Mouse (Mus musculus): ENCODE results near the gene B230104I21Rik. TPM values are rescaled to one million over a fixed set of nuclear protein-coding genes. Genes with fewer than 3 reads are reported as not detected.

The B230104I21Rik gene
- polyA plus RNA-seq (2012): not detected in 2 replicates

DNA sequence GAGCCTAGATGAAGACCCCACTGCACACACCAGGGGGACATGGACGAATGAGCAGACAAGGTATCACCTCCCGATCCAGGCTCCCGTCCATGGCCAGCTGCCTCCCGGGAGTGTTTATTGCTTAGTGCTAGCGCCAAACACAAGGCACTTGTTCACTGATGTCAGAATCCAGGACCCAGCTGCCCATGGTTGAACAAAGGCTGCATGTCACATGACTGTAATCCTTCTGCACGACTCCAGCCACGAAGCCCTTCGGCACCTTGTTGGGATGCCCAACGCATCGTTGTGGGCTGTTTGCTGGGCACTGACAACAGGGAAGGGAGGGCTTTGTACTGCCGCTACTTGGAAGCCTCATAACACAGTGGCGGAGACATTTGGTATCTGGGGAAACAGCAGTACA lies at the start of gene B230104I21Rik:
Gene B230104I21Rik, plus strand, starts transcription at position 367 of the 400 bp plus-strand sequence.
- no peak for TF ChIP-seq GATA1 (IDR thresholded peaks at IDR 0.05; ENCODE audit: low read length)

DNA sequence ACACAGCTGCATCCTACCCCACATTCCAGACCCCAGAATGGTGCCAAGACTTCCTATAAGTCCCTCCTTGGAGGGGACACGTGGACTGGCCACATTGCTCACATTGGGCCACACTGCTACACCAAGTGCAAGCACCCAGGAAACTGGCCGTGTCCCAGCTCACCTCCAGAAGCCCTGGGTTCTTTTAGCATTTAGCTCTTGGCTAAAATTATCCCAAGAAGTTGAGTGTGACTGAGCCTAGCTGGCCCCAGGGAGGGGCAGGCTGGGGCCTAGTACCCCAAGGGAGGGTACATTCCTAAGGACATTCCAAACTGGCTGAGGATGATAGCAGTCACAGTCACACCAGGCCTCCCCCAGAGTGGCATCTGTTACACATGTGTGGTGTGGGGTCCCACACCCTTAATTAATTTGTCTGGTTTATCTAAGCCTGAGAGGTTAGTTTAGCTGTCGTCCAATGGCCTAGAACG lies 42.2 kb upstream of the B230104I21Rik start:
- no peak for TF ChIP-seq GATA1 (IDR thresholded peaks at IDR 0.05; ENCODE audit: low read length)

DNA sequence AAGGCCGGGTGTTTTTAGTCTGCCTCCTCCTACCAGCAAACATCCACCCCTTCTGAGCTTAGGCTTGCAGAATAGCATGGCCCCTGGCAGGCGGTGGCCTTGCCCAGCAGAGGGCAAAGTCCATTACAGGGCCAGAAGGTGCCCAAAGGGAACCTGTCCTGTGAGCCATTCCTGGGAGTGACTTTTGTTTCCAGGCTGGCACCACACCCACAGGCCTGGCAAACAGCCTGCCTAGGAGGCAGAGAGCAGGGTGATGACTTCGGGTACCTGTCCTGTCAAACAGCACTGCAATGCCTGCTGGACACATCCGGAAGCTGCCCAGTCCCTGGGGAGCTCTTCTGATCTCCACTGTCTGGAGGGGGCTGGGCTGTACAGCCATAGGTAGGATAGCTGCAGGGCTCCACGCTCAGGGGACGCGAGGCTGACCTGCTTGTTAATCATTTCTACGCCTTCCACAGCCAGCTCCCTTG lies 41.6 kb upstream of the B230104I21Rik start:
- TF ChIP-seq GATA1 (IDR thresholded peaks at IDR 0.05; ENCODE audit: low read length): no peak

DNA sequence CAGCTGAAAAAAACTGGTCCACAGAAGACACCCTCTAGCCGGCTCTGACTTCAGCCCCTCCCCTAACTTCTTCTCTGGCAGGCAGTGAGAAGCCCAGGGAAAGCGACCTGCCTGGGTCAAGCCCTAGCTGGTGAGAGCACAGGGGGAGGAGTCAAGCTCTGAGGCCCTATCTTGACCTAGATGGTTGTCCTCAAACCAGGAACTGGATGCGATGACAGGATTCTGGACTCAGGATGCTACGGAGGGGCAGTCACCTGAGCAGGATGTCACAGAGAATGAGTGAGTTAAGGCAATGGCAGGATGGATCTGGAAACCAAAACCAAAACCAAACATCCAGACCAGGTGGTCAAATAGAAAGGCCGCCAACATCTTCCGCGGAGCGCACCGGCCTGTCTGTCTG lies 38.2 kb upstream of the B230104I21Rik start:
- no peak for TF ChIP-seq GATA1 (IDR thresholded peaks at IDR 0.05; ENCODE audit: low read length)

DNA sequence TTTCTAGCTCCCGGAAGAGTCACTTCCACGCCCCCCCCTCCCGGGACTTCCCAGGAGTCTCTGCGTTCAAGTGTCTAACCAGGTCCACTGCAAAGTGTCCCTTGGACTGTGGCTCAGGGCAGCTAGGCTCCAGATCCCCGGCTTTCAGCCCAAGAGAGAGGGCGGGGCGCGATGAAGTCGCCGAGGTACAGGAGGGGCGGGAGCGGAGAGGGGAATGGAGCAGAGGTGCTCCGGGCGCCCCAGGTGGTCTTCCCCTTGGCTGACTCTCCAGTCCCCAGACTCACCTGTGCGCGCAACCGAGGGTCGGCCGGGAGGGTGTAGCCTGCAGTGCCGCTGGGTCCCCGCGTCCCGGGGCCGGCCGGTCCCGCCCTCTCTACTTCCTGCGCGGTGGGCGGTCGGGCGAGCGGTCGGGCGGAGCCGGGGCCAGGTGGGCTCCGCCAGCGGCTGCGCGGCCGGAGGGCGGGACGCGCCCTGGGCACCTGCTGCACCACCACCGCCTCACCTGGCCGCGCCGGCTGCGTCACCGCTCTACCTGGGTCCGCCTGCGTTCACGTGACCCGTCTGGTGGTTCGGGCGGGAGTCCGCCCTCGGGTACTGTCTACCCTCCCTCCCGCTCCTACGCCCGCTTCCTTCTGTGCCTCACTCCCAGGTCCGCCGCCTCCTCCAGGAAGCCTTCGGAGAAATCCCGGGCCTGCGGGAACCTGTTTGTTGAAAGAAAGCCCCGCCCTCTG lies 36.2 kb upstream of the B230104I21Rik start:
- no peak for TF ChIP-seq GATA1 (IDR thresholded peaks at IDR 0.05; ENCODE audit: low read length)

DNA sequence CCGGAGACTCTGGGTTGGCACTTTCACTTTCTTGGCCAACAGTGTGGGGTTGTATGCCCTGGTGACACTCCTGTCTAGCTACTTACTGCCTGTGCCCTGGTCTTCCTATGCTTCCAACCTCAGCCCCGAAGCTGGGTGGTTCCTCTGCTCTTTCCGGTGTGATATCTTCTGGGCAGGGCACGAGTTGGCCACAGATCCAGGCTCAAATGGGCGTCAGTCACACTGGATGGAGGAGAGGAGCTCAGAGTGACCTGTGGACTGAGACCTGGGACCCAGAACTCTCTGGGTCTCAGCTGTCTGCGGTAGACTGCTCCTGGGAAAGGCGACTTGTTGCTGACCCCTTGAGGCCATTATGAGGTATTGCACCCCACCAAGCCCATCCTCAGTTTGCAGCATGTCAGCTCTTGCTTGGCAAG lies 34.5 kb upstream of the B230104I21Rik start, which contains the start of gene Arhgef16:
Gene Arhgef16, minus strand, starts transcription at position 211 of the 416 bp plus-strand sequence.
- no peak for TF ChIP-seq GATA1 (IDR thresholded peaks at IDR 0.05; ENCODE audit: low read length)

DNA sequence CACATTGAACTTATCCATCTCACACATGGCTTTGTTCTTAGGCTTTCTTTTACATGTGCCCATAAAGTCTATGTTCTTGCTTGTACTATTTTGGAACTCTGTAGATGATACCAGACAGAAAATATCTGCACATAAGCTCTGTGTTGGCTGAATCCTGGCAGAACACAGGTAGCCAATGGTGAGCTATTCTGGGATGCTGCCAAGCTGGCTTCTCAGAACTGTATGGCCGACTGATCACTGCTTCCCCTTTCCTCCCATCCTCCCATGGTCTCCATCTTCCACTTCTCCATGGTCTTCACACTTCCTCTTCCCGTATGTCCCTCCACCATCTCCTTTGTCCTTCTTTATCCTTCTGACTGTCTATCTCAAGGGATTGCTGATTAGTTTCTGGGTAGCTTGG lies 26.8 kb upstream of the B230104I21Rik start:
- no peak for TF ChIP-seq GATA1 (IDR thresholded peaks at IDR 0.05; ENCODE audit: low read length)

DNA sequence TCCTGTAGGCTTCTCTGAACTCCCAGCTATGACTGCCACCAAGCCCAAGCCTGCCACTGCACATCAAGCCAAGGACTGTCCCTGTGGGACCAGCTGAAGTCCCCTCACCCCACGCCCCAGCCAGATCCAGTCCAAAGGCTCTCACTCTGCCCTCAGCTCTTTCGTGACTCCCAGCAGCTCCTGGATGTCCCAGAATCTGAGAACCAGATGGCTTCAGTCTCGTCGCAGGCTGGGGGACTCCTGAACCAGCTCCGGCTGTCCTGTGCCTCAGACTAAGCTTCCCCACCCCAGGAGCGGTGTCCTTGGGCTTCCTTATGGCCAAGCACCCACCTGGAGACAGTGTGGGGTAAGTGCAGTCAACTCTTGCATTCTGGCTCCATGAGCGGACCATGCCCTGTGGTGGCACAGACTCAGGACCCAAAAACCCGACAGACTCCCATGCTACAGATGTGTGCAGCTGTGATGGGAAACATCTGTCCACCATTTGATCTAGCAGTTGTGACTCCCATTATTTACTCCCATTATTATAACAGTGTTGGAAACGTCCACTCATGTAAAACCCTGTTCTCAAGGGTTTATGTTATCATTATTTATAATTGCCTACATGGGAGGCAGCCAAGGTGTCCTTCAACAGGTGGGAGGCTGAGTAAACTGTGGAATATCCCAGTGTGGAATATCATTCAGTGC lies 25.2 kb upstream of the B230104I21Rik start:
- TF ChIP-seq GATA1 (IDR thresholded peaks at IDR 0.05; ENCODE audit: low read length): no peak

DNA sequence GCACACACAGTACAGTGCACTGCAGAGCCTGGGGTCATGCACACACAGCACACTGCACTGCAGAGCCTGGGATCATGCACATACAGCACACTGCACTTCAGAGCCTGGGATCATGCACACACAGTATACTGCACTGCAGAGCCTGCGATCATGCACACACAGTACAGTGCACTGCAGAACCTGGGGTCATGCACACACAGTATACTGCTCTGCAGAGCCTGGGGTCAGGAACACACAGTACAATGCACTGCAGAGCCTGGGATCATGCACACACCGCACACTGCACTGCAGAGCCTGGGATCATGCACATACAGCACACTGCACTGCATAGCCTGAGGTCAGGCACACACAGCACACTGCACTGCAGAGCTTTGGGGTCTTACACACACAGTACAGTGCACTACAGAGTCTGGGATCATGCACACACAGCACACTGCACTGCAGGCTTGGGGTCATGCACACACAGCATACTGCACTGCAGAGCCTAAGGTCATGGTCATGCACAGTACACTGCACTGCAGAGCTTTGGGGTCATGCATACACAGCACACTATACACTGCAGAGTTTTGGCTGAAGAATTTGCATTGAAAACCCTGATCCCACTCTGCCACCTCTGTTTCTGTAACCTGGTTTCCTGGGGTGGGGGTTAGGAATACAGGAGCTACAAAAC lies 23.6 kb upstream of the B230104I21Rik start:
- no peak for TF ChIP-seq GATA1 (IDR thresholded peaks at IDR 0.05; ENCODE audit: low read length)

DNA sequence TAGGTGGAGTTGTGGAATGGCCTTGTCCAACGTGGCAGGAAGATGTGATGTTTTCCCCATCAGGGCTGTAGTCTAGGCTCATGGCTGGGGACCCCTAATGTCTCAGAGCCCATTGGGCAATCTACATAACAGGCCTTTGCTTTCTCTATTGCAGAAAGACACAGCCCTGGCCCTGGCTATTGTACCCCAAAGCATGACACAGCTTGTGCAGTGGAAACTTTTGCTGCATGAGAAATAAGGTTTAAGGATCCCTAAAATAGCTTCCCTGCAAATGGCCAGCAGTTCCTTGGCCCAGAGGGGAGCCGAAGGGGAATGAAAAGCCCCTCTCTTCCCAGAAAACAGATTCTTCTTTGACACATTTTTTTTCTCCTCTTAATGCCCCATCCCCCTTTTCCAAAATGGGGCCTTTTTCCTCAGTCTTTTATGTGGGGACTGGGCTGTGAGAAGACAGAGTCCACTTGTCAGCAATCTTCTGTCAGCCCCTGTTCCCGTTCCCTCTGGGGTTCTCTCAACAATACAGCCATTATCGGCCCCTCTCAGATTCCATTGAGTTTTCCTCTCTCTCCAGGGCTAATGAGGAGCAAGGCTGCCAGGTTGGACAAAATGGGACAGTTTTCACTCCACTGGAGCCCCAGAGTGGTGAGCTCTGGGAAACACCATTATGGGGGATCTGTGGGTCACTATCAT lies 22.8 kb upstream of the B230104I21Rik start:
- no peak for TF ChIP-seq GATA1 (IDR thresholded peaks at IDR 0.05; ENCODE audit: low read length)

DNA sequence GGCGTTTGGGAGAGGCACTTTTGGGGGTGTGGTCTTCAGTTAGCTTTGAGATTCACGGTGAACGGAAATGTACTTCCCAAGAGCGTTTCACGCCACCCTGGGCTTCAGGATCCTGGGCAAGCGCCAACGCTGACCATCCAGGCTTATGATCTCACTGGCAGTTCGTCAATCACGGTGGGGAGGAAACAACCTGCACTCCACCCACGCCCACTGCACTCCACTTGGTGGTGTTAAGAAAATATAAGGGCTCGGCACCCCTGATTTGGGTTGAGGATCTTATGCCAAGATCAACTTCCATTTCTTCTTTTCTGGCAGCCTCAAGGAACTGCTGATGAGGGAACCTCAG lies 22.3 kb upstream of the B230104I21Rik start:
- no peak for TF ChIP-seq GATA1 (IDR thresholded peaks at IDR 0.05; ENCODE audit: low read length)

DNA sequence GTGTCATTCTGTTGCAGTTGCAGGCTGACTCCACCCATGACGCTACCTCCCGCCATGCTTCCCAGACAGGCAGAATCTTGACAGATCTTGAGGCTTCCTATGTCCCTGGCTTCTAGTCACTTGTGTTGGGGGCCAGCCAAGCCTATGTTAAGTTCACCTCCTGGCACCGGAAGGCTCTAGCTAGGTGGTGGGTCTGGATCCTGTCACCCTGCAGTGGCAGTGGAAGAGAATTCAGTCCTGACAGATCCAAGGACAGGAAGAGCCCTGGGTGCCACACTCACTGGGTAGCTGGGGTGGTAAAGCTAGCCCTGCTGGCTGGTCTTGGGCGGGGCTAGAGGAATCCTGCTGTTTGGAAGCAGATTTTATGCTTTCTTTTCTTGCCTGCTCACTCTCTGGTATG lies 10.5 kb upstream of the B230104I21Rik start:
- TF ChIP-seq GATA1 (IDR thresholded peaks at IDR 0.05; ENCODE audit: low read length): no peak

DNA sequence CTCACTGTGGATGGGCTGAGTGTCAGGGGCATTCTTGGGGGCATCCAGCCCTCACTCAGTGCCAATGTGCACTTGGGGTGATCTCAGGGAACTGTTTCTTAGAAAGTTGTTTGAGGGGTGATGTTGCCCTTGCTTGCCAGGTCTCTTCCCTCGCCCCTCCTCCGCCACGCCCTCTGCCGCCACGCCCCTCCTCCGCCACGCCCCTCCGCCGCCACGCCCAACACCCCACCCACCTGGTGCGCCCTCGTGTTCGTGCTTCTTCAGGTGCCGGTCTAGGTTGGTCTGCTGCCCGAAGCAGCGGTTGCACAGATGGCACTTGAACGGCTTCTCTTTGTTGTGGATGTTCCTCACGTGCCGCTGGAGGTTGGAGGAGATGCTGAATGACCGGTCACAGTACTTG lies 7.5 kb upstream of the B230104I21Rik start:
- no peak for TF ChIP-seq GATA1 (IDR thresholded peaks at IDR 0.05; ENCODE audit: low read length)

DNA sequence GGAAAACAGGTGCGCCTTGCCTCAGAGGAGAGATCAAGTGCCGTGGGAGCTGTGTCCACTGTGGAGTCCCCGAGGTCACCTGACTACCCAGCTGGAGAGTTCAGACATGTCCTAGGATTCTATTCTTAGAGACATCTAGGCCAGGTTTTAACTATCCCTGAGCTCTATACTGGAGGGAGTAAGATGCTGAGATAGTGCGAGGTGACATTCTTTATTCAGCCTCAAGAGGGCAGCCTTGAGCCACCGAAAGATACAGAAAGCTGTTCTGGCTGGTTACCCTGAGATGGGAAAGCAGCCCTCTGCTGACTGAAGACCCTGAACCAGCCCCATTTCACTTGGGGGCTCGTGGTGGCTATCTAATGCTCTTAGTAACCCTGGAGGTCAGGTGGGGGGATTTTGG lies 7.1 kb upstream of the B230104I21Rik start:
- no peak for TF ChIP-seq GATA1 (IDR thresholded peaks at IDR 0.05; ENCODE audit: low read length)

DNA sequence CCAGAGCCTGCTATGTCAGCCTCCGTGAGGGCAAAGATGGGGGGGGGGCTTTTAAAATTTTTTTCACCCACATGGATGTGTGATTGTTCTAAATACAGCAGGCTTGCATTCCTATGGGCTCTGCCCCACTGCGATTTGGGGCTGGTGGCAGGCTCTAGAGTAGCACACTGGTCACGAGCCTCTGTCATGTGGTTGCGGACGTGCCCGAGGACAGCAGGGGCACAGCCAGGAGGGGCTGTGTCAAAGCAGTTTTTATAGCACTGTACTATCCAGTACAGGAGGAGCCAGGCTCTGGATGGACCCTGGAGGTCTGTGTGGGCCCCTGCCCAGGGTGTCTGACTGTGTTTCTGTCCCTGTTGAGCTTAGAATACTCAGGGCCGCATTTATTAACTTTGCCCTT lies 5.9 kb upstream of the B230104I21Rik start:
- TF ChIP-seq GATA1 (IDR thresholded peaks at IDR 0.05; ENCODE audit: low read length): no peak

DNA sequence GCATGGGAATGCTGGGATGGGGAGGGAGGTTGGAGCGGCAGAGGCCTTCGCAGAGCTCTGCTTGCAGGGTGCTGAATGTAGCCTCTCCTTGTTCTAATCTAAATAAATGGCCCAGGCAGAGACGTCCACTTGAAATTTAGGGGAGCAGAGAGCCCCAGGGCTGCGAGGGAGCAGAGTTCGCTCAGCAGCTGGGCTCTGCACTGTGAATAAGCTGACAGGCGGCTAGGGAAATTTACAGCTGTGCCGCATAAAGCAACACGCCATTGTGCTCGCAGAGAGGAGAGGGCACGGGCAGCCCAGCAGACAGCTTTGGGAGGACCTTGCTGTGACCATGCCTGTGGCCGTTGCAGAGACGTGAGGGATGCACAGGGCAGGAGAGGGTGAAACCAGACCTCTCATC lies 4.7 kb upstream of the B230104I21Rik start:
- TF ChIP-seq GATA1 (IDR thresholded peaks at IDR 0.05; ENCODE audit: low read length): no peak
